Mouse (Mus musculus) midbrain, postnatal 0 days (tissue): ENCODE measurements around the gene Scube2. TPM values are rescaled to one million over a fixed set of nuclear protein-coding genes. Genes with fewer than 3 reads are reported as not detected.

Experiments
- ATAC-seq: fragments of 200-750 bp; cut with Nextera tagmentation; 2 replicates; pipeline ENCODE4 v1.8.0; 2017; ENCODE audit warnings: moderate number of reproducible peaks, mild to moderate bottlenecking, moderate TSS enrichment, moderate library complexity; ENCODE audit not compliant: low FRiP score
- DNase-seq: peaks from one replicate; pipeline ENCODE4 v3.0.0-alpha.2; 2015; ENCODE audit warnings: low spot score
- H3K27ac ChIP-seq: fragments of 300-500 bp; sonication (generic); 2 replicates; pipeline ENCODE4 v1.5.1; 2014; ENCODE audit warnings: low read depth, mild to moderate bottlenecking, low read length, mixed read lengths
- H3K27me3 ChIP-seq: fragments of 300-500 bp; sonication (generic); 2 replicates; pipeline ENCODE4 v1.6.1; 2014; ENCODE audit warnings: low read length, control low read depth, mixed read lengths; ENCODE audit not compliant: insufficient read depth
- H3K36me3 ChIP-seq: fragments of 300-500 bp; sonication (generic); 2 replicates; pipeline ENCODE4 v1.6.1; 2014; ENCODE audit warnings: low read length, control low read depth, mixed read lengths; ENCODE audit not compliant: insufficient read depth
- H3K4me1 ChIP-seq: fragments of 300-500 bp; sonication (generic); 2 replicates; pipeline ENCODE4 v1.6.1; 2014; ENCODE audit warnings: mild to moderate bottlenecking, control low read depth, antibody characterized with exemption, low read length, mixed read lengths; ENCODE audit not compliant: insufficient read depth
- H3K4me2 ChIP-seq: fragments of 300-500 bp; sonication (generic); 2 replicates; pipeline ENCODE4 v1.6.1; 2014; ENCODE audit warnings: low read depth, mild to moderate bottlenecking, low read length, mixed read lengths; ENCODE audit not compliant: poor library complexity, severe bottlenecking
- H3K4me3 ChIP-seq: fragments of 300-500 bp; sonication (generic); 2 replicates; pipeline ENCODE4 v1.5.1; 2014; ENCODE audit warnings: low read depth, mild to moderate bottlenecking, low read length, moderate library complexity
- H3K9ac ChIP-seq: fragments of 300-500 bp; sonication (generic); replicated peaks from 2 replicates; pipeline ENCODE4 v1.6.1; 2014; ENCODE audit warnings: mild to moderate bottlenecking, low read length, moderate library complexity, mixed read lengths; ENCODE audit not compliant: poor library complexity, severe bottlenecking
- H3K9me3 ChIP-seq: fragments of 300-500 bp; sonication (generic); 2 replicates; pipeline ENCODE4 v1.6.1; 2016; ENCODE audit warnings: low read length, control low read depth
- CTCF ChIP-seq: IDR thresholded peaks from 2 replicates; pipeline ENCODE4 v1.5.1; 2016; ENCODE audit warnings: antibody characterized with exemption, mild to moderate bottlenecking
- WGBS: fragments of 180-500 bp; shearing (Covaris S2); extraction: QIAGEN DNeasy Blood & Tissue Kit; methylation state at CpG from one replicate; pipeline ENCODE4 v1.1.7; 2014; 5-methylcytosine and 5-hydroxymethylcytosine counted together
- polyA plus RNA-seq: library from polyadenylated mRNA; unstranded; fragments of >200 nt; fragmentation: Nextera tagmentation; extraction: Ambion mirVana; gene quantifications from 2 replicates; pipeline ENCODE4 v1.2.1, GENCODE M21; 2015
- total RNA-seq: library from RNA; depleted of rRNA; stranded (reverse); fragments of >200 nt; gene quantifications from 2 replicates; pipeline ENCODE4 v1.2.3, GENCODE M21; 2014

Gene Scube2
- total and polyA plus RNA-seq, 2 experiments from 2014 or later = 2.2 to 3.0 TPM

GRCm38 (mm10) chr7:109825293-109825692 is 40.2 kb downstream of the Scube2 start:
- Histone ChIP-seq H3K27me3 (no peaks in the 10 kb centered on the region), H3K4me1 (no peaks in the 10 kb centered on the region), H3K9me3 (no peaks in the 10 kb centered on the region), H3K36me3 (no peaks in the 10 kb centered on the region), H3K4me3 (no peak overlapping the region), H3K9ac (no peak overlapping the region), H3K27ac (no peak overlapping the region), H3K4me2 (no peak overlapping the region)
- ATAC-seq (no peak), DNase-seq (no peak)
- WGBS = 80% methylated on average over 14 of the region's 14 CpGs
- no peak for TF ChIP-seq CTCF

- WGBS = 93% methylated on average over 4 of the region's 4 CpGs
- Histone ChIP-seq H3K27ac (no peak overlapping the region), H3K27me3 (no peaks in the 10 kb centered on the region), H3K9ac (no peak overlapping the region), H3K4me1 (no peaks in the 10 kb centered on the region), H3K4me2 (no peak overlapping the region), H3K9me3 (no peaks in the 10 kb centered on the region), H3K36me3 (no peaks in the 10 kb centered on the region), H3K4me3 (no peak overlapping the region)
- no peak for TF ChIP-seq CTCF
- no peak for DNase-seq
- no peak for ATAC-seq
Observed at GRCm38 (mm10) chr7:109818600-109818999, 46.9 kb downstream of the Scube2 start.

DNA sequence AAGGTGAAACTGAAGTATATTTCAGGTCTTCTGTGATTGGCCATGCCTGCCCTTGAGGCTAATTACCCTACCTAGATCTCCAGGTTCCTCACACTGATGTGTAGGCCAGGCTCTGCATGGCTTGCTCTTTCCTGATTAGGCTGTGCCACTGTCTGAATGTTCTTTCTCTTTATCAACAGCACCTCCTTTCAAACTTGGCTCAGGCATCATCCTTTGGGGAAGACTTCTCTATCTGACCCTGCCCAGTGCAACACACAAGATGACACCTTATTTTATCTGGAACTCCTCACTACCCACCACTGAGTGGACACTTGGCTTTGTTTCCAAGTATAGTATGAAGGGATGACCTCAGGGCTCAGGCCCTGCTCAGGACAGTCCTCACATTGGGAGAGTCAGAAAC is 47.5 kb downstream of the Scube2 start:
- Histone ChIP-seq H3K36me3 (no peaks in the 10 kb centered on the region), H3K27ac (no peak overlapping the region), H3K27me3 (no peaks in the 10 kb centered on the region), H3K9ac (no peak overlapping the region), H3K9me3 (no peaks in the 10 kb centered on the region), H3K4me2 (no peak overlapping the region), H3K4me1 (no peaks in the 10 kb centered on the region), H3K4me3 (no peak overlapping the region)
- ATAC-seq (no peak), DNase-seq (no peak)
- TF ChIP-seq CTCF = no peak

DNA sequence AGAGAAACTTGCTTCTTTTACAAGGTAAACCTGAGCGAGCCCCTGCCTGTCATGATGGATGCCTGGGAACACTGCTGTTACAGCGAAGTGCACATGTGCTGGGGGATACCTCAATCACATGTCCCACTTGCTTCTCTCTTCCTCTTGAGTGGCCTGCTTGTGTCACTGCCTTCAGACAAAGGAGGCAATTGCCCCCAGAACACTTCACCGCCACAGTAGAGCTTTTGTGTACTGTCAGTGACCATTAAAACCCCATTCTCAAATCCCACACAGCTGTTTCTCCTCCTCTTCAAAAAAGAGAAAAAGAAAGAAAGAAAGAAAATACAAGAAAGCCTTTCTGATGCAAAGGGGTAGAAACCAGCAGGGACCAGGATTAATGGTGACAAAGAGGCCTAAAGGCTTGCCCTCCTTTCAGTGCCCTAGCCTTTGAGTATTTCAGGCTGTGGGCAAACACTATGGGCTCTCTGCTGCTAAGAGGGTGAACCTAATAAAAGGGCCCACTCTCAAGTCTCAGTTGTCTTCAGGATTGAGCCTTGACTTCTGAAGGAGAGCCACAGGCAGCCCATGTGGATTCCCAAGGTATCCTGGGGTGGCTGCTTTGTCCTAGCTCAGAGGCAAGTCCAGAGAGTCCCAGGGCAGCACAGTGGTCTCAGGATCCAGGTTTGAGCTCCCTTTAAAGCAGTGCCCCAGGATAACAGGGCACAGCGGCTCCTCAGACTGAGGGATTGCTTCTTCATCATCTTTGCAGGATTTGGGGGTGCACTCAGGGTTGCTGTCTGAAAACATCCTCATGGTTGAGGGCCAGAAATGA is 51.9 kb downstream of the Scube2 start:
- no peak for ATAC-seq
- WGBS = 25% methylated on average over 4 of the region's 4 CpGs
- Histone ChIP-seq H3K36me3 (no peaks in the 10 kb centered on the region), H3K9me3 (no peaks in the 10 kb centered on the region), H3K9ac (no peak overlapping the region), H3K27me3 (no peaks in the 10 kb centered on the region), H3K4me2 (no peak overlapping the region), H3K27ac (no peak overlapping the region), H3K4me1 (no peaks in the 10 kb centered on the region), H3K4me3 (no peak overlapping the region)
- DNase-seq = no peak
- TF ChIP-seq CTCF = no peak

GRCm38 (mm10) chr7:109807616-109808485 is 57.6 kb downstream of the Scube2 start:
- no peak overlapping the region for H3K27ac ChIP-seq
- ATAC-seq (no peak), DNase-seq (no peak)
- H3K27me3 ChIP-seq = no peaks in the 10 kb centered on the region
- 81% methylated on average over 8 of the region's 8 CpGs for WGBS
- H3K4me1 ChIP-seq = no peaks in the 10 kb centered on the region
- TF ChIP-seq CTCF = no peak
- H3K4me2 ChIP-seq = no peak overlapping the region
- H3K4me3 ChIP-seq = no peak overlapping the region
- no peaks in the 10 kb centered on the region for H3K36me3 ChIP-seq
- no peak overlapping the region for H3K9ac ChIP-seq
- H3K9me3 ChIP-seq = no peaks in the 10 kb centered on the region

GRCm38 (mm10) chr7:109804843-109805242 is 60.6 kb downstream of the Scube2 start:
- Histone ChIP-seq H3K9ac (no peak overlapping the region), H3K9me3 (no peaks in the 10 kb centered on the region), H3K36me3 (no peaks in the 10 kb centered on the region), H3K4me2 (no peak overlapping the region), H3K27me3 (no peaks in the 10 kb centered on the region), H3K27ac (no peak overlapping the region), H3K4me1 (no peaks in the 10 kb centered on the region), H3K4me3 (no peak overlapping the region)
- peak; percentile 38 for TF ChIP-seq CTCF
- DNase-seq (no peak), ATAC-seq (no peak)
- 79% methylated on average over 6 of the region's 6 CpGs for WGBS
